Mouse (Mus musculus) midbrain, embryonic 13.5 days (tissue): ENCODE measurements around the gene Acvr1b. TPM values are rescaled to one million over a fixed set of nuclear protein-coding genes. Genes with fewer than 3 reads are reported as not detected.
A peak's percentile ranks its signal among the peaks of the same experiment; 100 is the strongest.

Experiments
- ATAC-seq: fragments of 200-750 bp; cut with Nextera tagmentation; 2 replicates; pipeline ENCODE4 v1.8.0; 2017; ENCODE audit warnings: mild to moderate bottlenecking, moderate TSS enrichment, moderate library complexity
- H3K27ac ChIP-seq: fragments of 300-500 bp; sonication (generic); 2 replicates; pipeline ENCODE4 v1.5.1; 2015; ENCODE audit warnings: inconsistent platforms, mild to moderate bottlenecking, moderate library complexity
- H3K27me3 ChIP-seq: fragments of 300-500 bp; sonication (generic); 2 replicates; pipeline ENCODE4 v1.6.1; 2015; ENCODE audit warnings: mild to moderate bottlenecking, inconsistent platforms
- H3K36me3 ChIP-seq: fragments of 300-500 bp; sonication (generic); 2 replicates; pipeline ENCODE4 v1.6.1; 2015; ENCODE audit warnings: mild to moderate bottlenecking, inconsistent platforms
- H3K4me1 ChIP-seq: fragments of 300-500 bp; sonication (generic); replicated peaks from 2 replicates; pipeline ENCODE4 v1.6.1; 2015; ENCODE audit warnings: inconsistent platforms
- H3K4me2 ChIP-seq: fragments of 300-500 bp; sonication (generic); replicated peaks from 2 replicates; pipeline ENCODE4 v1.6.1; 2015; ENCODE audit warnings: moderate library complexity, mild to moderate bottlenecking, inconsistent platforms
- H3K4me3 ChIP-seq: fragments of 300-500 bp; sonication (generic); replicated peaks from 2 replicates; pipeline ENCODE4 v1.5.1; 2015; ENCODE audit warnings: mild to moderate bottlenecking, inconsistent platforms
- H3K9ac ChIP-seq: fragments of 300-500 bp; sonication (generic); replicated peaks from 2 replicates; pipeline ENCODE4 v1.6.1; 2015; ENCODE audit warnings: mild to moderate bottlenecking, inconsistent platforms
- H3K9me3 ChIP-seq: fragments of 300-500 bp; sonication (generic); 2 replicates; pipeline ENCODE4 v1.6.1; 2016; ENCODE audit warnings: mild to moderate bottlenecking, inconsistent platforms
- WGBS: fragments of 180-500 bp; shearing (Covaris S2); methylation state at CpG from one replicate; pipeline ENCODE4 v1.1.7; 2015; 5-methylcytosine and 5-hydroxymethylcytosine counted together
- polyA plus RNA-seq: library from polyadenylated mRNA; unstranded; fragments of >200 nt; fragmentation: Nextera tagmentation; extraction: Ambion mirVana; gene quantifications from 2 replicates; pipeline ENCODE4 v1.2.1, GENCODE M21; 2015

Gene Acvr1b
- polyA plus RNA-seq, 1 experiment from 2014 or later = 19.2 TPM

GRCm38 (mm10) chr15:101147910-101148273 lies 26.0 kb upstream of the Acvr1b start:
- H3K4me1 ChIP-seq = peaks cover 31% of the 10 kb centered on the region
- H3K27me3 ChIP-seq = peaks cover 2% of the 10 kb centered on the region; the same call in 1 of the 2 replicates
- WGBS = 49% methylated on average over 6 of the region's 6 CpGs
- H3K4me2 ChIP-seq = no peak overlapping the region
- no peak overlapping the region for H3K4me3 ChIP-seq
- no peak overlapping the region for H3K27ac ChIP-seq
- no peak for ATAC-seq
- H3K9me3 ChIP-seq = no peaks in the 10 kb centered on the region
- no peaks in the 10 kb centered on the region for H3K36me3 ChIP-seq
- peak overlapping the region; percentile 36; the same call in 1 of the 2 replicates for H3K9ac ChIP-seq

DNA sequence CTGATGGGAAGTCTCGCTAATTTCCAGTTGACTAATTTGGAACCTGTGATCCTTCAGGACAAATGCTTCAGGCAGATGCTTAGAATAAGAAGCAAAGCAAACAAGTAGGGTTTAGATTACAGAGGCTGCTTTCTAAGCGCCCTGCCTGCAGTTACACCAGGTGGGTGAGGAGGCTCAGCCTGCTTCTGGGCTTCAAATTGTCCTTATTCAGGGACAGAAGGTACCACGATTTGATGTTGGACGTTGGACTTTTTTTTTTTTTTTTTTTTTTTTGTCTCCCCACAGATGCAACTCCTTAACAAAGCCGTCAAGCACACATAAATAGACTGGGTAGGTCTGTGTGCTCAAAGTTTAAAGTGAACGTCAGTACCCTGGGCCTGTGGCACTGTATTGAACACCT lies 25.3 kb upstream of the Acvr1b start:
- H3K9ac ChIP-seq = no peak overlapping the region
- no peaks in the 10 kb centered on the region for H3K9me3 ChIP-seq
- 73% methylated on average over 6 of the region's 6 CpGs for WGBS
- H3K36me3 ChIP-seq = no peaks in the 10 kb centered on the region
- ATAC-seq = no peak
- peaks cover 25% of the 10 kb centered on the region for H3K4me1 ChIP-seq
- no peak overlapping the region for H3K27ac ChIP-seq
- no peak overlapping the region for H3K4me2 ChIP-seq
- no peak overlapping the region for H3K4me3 ChIP-seq
- H3K27me3 ChIP-seq = no peaks in the 10 kb centered on the region; the same call in 1 of the 2 replicates

GRCm38 (mm10) chr15:101151409-101152261 lies 22.2 kb upstream of the Acvr1b start:
- no peak overlapping the region for H3K4me2 ChIP-seq
- H3K9me3 ChIP-seq = 0 out of 2 replicates have a peak, but pooled peaks cover 3% of the 10 kb centered on the region
- 74% methylated on average over 9 of the region's 9 CpGs for WGBS
- H3K27me3 ChIP-seq = no peaks in the 10 kb centered on the region; the same call in 1 of the 2 replicates
- H3K36me3 ChIP-seq = no peaks in the 10 kb centered on the region
- H3K4me1 ChIP-seq = peaks cover 13% of the 10 kb centered on the region
- no peak overlapping the region for H3K4me3 ChIP-seq
- no peak overlapping the region for H3K27ac ChIP-seq
- H3K9ac ChIP-seq = no peak overlapping the region
- no peak for ATAC-seq

DNA sequence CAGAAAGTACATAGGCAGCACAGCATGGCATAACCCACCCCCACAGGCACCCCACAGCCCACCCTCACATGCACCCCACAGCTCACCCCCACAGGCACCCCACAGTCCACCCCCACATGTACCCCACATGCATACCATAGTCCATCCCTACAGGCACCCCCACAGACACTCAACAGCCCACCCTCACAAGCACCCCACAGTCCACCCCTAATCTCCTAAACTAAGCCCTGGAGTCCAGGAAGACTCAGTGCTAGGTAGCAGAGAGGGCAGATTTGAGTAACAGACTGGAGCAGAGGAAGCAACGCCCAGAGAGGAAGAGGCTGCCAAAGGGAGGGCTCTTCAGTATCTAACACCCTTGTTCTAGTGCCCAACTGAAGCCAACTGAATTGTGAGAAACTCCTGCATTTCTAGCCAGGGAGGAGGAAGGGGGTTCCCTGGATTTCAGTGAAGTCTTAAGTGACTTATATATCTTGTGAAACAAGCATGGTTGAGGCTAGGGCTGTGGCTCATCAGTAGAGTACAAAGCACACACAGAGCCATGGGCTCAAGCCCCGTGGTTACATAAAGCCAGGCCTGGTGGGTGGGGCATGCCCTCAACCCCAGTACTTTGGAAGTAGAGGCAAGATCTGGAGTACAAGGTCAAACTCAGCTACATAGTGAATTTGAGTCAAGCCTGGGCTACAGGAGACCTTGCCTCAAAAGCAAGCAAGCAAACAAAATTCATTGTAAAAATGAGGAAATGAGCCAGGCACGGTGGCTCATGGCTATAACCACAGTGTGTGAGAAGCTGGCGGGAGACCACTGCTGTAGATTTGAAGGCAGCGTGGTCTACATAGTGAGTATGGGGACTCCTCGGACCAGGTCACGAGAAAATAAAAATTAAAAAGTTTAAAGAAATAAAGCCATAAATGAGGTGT lies 18.9 kb upstream of the Acvr1b start:
- Histone ChIP-seq H3K4me3 (no peak overlapping the region), H3K36me3 (no peaks in the 10 kb centered on the region), H3K4me2 (no peak overlapping the region), H3K27ac (no peak overlapping the region), H3K9me3 (0 out of 2 replicates have a peak, but pooled peaks cover 10% of the 10 kb centered on the region), H3K4me1 (peaks cover 5% of the 10 kb centered on the region; the same call in 1 of the 2 replicates), H3K9ac (no peak overlapping the region), H3K27me3 (no peaks in the 10 kb centered on the region)
- ATAC-seq = no peak
- 84% methylated on average over 7 of the region's 7 CpGs for WGBS

GRCm38 (mm10) chr15:101160128-101160527 lies 13.7 kb upstream of the Acvr1b start:
- 32% methylated on average over 1 of the region's 1 CpGs for WGBS

DNA sequence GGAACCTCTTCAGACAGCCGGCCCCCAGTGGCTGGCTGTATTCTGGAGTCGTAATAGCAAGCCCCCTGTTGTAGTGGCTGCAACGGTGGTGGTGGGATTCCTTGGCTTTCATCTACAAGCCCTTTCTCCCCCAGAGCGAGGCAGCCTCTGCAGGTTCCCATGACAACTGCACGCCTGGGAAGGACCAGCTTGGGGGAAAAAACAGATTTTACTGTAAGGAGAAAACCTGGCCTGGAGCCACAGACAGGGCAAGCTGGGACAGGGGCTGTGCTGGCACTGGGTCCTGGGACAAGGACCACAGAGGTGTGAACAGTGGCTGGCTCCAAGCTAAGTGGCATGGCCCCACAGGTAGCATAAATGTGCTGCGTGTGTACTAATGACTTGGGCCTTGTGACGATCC lies 13.3 kb upstream of the Acvr1b start:
- Histone ChIP-seq H3K4me1 (peaks cover 47% of the 10 kb centered on the region), H3K27me3 (no peaks in the 10 kb centered on the region), H3K27ac (peak overlapping the region; percentile 80), H3K9me3 (0 out of 2 replicates have a peak, but pooled peaks cover 10% of the 10 kb centered on the region), H3K4me3 (no peak overlapping the region), H3K36me3 (no peaks in the 10 kb centered on the region), H3K4me2 (peak overlapping the region; percentile 27), H3K9ac (no peak overlapping the region)
- WGBS = 17% methylated on average over 7 of the region's 7 CpGs
- peak; percentile 83 for ATAC-seq

More at GRCm38 (mm10) chr15:101160128-101160527, 13.7 kb upstream of the Acvr1b start:
- peak overlapping the region; percentile 27 for H3K4me2 ChIP-seq
- no peak for ATAC-seq
- no peak overlapping the region for H3K9ac ChIP-seq
- H3K4me3 ChIP-seq = no peak overlapping the region
- no peaks in the 10 kb centered on the region for H3K27me3 ChIP-seq
- H3K9me3 ChIP-seq = 0 out of 2 replicates have a peak, but pooled peaks cover 10% of the 10 kb centered on the region
- H3K4me1 ChIP-seq = peaks cover 47% of the 10 kb centered on the region
- H3K27ac ChIP-seq = peak overlapping the region; percentile 80
- H3K36me3 ChIP-seq = no peaks in the 10 kb centered on the region

- H3K27ac ChIP-seq = no peak overlapping the region
These were observed 12.3 kb upstream of the Acvr1b start for GRCm38 (mm10) chr15:101161534-101161933.

DNA sequence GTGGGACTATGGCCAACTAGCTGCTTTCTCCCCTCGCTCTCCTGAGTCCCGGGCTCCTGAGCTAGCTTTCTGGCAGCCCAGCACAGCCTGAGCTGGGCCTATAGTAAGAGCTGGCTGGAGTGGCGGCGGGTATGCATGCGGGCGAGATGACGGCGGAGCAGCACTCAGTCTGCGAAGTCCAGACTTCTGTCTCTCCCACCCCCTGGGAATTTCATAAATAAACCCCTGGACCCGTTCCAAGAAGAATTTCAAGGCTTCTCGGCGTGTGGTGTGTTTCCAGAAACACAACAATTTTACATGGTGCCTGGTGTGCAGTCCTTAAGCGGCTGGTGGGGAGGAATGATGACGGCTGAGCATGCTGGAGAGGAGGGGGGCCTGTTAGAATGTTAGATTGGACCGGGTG lies 10.8 kb upstream of the Acvr1b start:
- 34% methylated on average over 15 of the region's 15 CpGs for WGBS
- H3K9ac ChIP-seq = no peak overlapping the region
- H3K9me3 ChIP-seq = no peaks in the 10 kb centered on the region
- H3K36me3 ChIP-seq = no peaks in the 10 kb centered on the region
- H3K27me3 ChIP-seq = no peaks in the 10 kb centered on the region
- ATAC-seq = peak; percentile 73
- H3K4me2 ChIP-seq = no peak overlapping the region
- H3K27ac ChIP-seq = peak overlapping the region; percentile 44; the same call in 1 of the 2 replicates
- no peak overlapping the region for H3K4me3 ChIP-seq
- H3K4me1 ChIP-seq = peaks cover 47% of the 10 kb centered on the region

More at GRCm38 (mm10) chr15:101161534-101161933, 12.3 kb upstream of the Acvr1b start:
- WGBS = 75% methylated on average over 7 of the region's 7 CpGs
- H3K4me2 ChIP-seq = no peak overlapping the region
- H3K9me3 ChIP-seq = 0 out of 2 replicates have a peak, but pooled peaks cover 8% of the 10 kb centered on the region
- no peak overlapping the region for H3K9ac ChIP-seq
- peaks cover 47% of the 10 kb centered on the region for H3K4me1 ChIP-seq
- no peak for ATAC-seq
- no peaks in the 10 kb centered on the region for H3K27me3 ChIP-seq
- H3K36me3 ChIP-seq = no peaks in the 10 kb centered on the region
- H3K4me3 ChIP-seq = no peak overlapping the region

- WGBS = 67% methylated on average over 5 of the region's 5 CpGs
- H3K4me2 ChIP-seq = no peak overlapping the region
These were observed 10.0 kb upstream of the Acvr1b start for GRCm38 (mm10) chr15:101163854-101164253.

GRCm38 (mm10) chr15:101164291-101164690 lies 9.6 kb upstream of the Acvr1b start:
- no peaks in the 10 kb centered on the region for H3K36me3 ChIP-seq
- no peak for ATAC-seq
- WGBS = 67% methylated on average over 5 of the region's 5 CpGs
- no peaks in the 10 kb centered on the region for H3K9me3 ChIP-seq
- H3K4me1 ChIP-seq = peaks cover 47% of the 10 kb centered on the region
- H3K4me3 ChIP-seq = no peak overlapping the region
- peak overlapping the region; percentile 29; the same call in 1 of the 2 replicates for H3K9ac ChIP-seq
- H3K27ac ChIP-seq = no peak overlapping the region
- H3K27me3 ChIP-seq = peaks cover 5% of the 10 kb centered on the region; the same call in 1 of the 2 replicates
- no peak overlapping the region for H3K4me2 ChIP-seq

More at GRCm38 (mm10) chr15:101163854-101164253, 10.0 kb upstream of the Acvr1b start:
- no peak for ATAC-seq
- H3K27me3 ChIP-seq = peaks cover 2% of the 10 kb centered on the region; the same call in 1 of the 2 replicates
- H3K36me3 ChIP-seq = no peaks in the 10 kb centered on the region
- peak overlapping the region; percentile 39; the same call in 1 of the 2 replicates for H3K27ac ChIP-seq
- H3K4me1 ChIP-seq = peaks cover 47% of the 10 kb centered on the region
- H3K9ac ChIP-seq = peak overlapping the region; percentile 29; the same call in 1 of the 2 replicates
- H3K9me3 ChIP-seq = no peaks in the 10 kb centered on the region
- no peak overlapping the region for H3K4me3 ChIP-seq

- H3K9ac ChIP-seq = no peak overlapping the region
- no peak overlapping the region for H3K4me3 ChIP-seq
- no peaks in the 10 kb centered on the region for H3K9me3 ChIP-seq
- H3K27me3 ChIP-seq = peaks cover 12% of the 10 kb centered on the region
- 71% methylated on average over 16 of the region's 16 CpGs for WGBS
- no peaks in the 10 kb centered on the region for H3K36me3 ChIP-seq
- no peak for ATAC-seq
- H3K4me2 ChIP-seq = no peak overlapping the region
- peaks cover 36% of the 10 kb centered on the region for H3K4me1 ChIP-seq
- no peak overlapping the region for H3K27ac ChIP-seq
These were observed 8.0 kb upstream of the Acvr1b start for GRCm38 (mm10) chr15:101165658-101166437.
